Mouse (Mus musculus): ENCODE measurements at regions not wholly inside any gene's neighbourhood (a gene's known extent, or its start where the extent isn't known, plus 50 kb on each side); places are given as distances from the start of the nearest gene placed in this dataset.
"Not testable (repeated sequence)": the region's sequence is repeated elsewhere in the genome, so short reads cannot be mapped to it uniquely, and the experiment has no call there.

- no peak for DNase-seq
Observed at GRCm38 (mm10) chr5:4248422-4248821, 56.3 kb downstream of the Mterf1b start.

GRCm38 (mm10) chr5:4254280-4254679 lies 62.1 kb downstream of the Mterf1b start:
- not testable (repeated sequence) for DNase-seq

DNA sequence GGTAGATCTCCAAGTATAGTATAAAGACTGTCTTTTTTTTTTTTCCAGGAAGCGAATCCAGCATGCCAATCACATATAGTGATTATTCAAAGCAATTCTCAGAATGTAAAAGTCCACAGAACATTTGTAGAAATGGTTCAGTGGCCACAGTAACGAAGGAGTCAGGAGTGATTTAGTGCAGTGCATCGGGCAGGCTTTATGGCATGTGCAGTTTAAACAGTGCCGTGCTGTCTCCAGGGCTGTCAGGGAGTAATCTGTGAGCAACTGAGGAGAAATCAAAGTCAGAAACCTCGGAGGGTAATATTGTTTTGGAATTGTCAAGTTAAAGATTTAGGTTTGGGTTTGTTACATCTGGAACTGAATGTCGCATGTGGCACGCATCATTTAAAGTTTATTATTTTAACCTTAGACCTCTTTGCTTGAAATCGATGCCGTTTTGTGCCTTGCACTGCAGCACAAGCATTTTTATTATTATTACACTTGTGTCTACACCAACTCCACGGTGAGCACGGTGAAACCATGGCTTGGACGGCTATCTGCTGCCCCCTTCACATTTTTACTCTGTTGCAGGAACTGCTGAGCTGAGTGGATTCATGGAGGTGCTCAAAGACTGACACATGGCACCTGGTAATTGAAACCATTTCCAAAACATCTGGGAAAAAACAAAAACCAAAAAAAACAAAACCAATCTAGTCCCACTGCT lies 65.0 kb downstream of the Mterf1b start:
- DNase-seq = no peak

GRCm38 (mm10) chr5:4259260-4259659 lies 67.1 kb downstream of the Mterf1b start:
- no peak for DNase-seq

GRCm38 (mm10) chr5:4262666-4263065 lies 70.5 kb downstream of the Mterf1b start:
- no peak for DNase-seq

DNA sequence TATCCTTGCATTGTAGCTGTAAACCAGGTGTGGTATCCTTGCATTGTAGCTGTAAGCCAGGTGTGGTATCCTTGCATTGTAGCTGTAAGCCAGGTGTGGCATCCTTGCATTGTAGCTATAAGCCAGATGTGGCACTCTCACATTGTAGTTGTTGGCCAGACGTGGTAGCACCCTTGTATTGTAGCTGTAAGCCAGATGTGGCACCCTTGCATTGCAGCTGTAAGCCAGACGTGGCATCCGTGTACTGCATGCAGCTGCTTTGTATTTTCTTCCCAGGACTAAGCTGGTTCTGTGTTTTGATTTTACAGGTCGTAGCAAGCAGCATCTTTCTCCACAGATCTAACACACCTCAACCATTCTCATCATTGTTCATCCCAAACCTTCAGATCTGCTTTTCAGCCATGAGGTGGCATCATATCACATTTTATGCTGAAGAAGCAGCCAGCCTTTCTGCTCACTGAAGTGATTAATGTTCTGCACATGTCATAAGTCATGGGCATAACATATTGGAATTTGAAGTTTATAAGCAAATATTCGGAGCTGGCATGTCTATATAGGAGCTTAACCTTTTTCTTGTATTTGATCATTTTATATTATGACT lies 71.5 kb downstream of the Mterf1b start:
- DNase-seq = no peak

DNA sequence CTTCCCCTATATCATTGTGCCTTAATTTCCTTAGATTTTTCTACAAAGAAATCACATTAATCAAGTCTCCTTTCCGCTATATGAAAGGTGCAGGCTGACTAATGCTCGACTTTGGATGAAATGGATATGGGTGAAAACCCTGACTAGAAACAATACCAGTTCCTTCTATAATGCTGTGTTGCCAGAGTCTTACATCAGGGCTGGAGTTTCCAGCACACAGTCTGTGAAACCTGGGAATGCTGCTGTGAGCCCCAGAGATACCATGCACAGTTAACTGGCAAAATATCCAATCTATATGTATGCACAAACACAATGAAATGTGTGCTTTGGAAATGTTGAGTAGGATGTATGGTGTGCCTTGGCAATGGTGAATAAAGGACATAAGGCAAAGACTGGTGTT lies 75.5 kb downstream of the Mterf1b start:
- DNase-seq = no peak

DNA sequence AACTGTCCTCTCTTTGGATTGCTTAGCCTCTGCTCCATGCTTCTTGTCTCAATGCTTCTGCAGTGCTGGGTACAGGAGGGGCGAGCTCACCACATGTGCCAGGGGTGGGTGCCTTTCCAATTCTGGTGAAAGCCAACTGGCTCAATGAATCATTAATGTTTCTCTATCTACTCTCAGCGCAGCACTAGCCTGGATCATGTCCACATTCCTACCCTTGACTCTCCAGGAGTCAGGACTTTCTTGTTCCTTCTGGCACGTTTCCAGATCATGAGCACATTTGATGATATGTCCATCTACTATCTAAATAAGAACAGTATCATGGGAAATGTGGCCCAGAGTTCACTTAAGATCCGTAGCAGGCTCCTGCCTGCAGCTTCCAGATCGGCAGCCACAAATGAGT lies 80.8 kb downstream of the Mterf1b start:
- no peak for DNase-seq

- DNase-seq = peak; percentile 10
Observed at GRCm38 (mm10) chr5:4303616-4304015, 111.4 kb downstream of the Mterf1b start.

DNA sequence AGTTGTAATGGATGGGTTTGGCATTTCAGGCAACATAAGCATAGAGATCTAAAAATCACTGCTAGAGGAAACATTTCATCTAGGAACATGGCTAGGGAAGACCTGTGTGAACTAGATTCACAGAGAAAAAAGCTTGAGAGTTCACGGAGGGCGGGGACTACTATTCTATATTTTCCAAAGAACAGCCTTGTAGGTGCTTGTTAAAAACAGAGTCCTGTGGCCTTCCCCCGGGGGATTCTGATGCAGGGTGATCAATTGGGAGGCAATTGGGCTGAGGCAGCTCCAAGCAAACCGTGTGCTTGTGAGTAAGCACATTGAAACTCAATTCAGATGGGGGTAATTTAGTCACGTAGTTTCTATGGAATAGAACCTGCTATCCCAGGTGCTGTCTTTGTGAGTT lies 112.0 kb downstream of the Mterf1b start:
- no peak for DNase-seq

GRCm38 (mm10) chr5:4308514-4308913 lies 116.3 kb downstream of the Mterf1b start:
- no peak for DNase-seq

DNA sequence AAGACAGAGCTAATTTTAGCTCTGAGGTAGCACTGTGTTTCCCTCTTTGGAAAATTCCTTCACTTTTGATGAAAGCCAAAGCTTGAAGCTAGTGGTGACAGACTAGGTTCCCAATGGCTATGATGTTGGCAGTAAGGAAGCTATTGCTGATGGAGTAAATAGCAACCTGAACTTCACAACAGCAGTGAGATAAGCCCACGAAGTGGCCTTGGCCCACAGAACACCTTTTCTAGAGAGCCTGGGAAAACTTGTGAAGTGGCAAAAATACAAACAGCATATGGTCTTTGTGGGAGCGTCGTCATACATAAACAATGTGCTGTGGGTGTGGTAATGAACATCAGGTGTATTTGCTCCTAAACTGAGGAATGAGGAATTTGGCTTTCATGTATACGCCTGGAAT lies 119.0 kb downstream of the Mterf1b start:
- DNase-seq = no peak

- DNase-seq = no peak
Observed at GRCm38 (mm10) chr5:4311599-4311998, 119.4 kb downstream of the Mterf1b start.

DNA sequence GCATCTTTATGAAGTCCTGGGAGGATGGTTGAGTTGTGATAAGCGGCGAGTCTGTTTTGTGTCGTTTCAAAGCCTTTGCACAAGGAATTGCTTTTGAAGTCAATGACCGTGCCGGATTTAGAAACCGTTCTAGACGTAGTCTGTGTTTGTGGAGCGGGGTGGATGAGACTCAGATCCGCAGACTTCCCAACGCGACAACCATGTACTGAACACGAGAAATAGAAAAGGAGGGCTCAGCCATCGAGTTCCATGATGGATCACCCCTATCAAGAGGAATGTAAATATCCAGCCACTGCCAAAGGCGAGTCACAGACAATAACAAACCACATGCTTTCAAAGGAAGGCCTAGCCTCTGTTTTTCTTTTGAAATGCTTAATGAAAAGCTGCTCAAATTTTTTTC lies 120.5 kb downstream of the Mterf1b start:
- DNase-seq = no peak

DNA sequence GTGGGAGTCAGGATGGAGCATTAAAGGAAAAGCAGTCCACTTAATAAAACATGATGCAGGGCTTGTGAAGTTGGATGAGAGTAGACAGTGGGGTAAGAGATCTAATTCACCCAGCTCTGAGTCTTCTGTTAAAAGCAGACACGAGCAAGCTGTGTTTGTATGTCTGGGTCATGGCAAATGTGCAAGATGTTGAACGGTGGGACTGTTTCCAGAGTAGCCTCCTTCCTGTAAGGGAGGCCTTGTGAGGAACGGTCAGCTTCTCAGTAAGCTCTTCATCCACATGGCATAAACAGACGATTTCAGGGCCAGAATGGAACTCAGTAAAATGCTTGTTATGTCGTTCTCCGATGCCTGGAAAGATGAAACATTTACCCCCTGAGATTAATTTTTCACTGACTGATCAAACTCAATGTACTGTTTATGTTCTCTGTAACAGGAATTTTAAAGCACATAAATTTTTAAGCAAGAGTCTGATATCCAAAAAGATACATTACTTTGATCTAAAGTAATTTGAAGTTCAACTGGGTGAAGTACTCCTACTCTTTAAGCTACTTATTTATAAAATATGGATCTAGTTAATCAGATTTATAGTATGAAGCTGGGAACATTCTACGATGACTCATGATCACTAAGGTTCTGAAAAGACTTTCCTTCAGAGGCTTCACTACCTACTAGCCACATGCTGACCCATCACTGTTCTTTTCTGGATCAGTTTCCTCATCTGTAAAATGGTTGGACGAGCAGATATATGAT lies 130.6 kb downstream of the Mterf1b start:
- DNase-seq = no peak

DNA sequence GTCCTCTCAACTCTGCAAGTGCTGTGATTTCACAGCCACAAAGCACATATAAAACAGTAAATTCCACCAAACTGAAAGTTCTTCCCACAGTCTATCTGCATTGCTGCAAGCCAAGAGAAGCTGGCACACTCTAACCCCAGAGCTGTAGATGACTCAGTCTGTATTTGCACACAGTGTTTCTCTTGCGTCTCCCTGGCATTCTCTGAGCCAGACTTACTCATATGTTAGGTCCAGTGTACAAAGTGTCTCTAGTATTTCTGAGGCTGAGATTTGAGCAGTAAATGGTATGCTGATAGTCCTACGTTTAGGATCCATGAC lies 131.2 kb downstream of the Mterf1b start:
- no peak for DNase-seq

DNA sequence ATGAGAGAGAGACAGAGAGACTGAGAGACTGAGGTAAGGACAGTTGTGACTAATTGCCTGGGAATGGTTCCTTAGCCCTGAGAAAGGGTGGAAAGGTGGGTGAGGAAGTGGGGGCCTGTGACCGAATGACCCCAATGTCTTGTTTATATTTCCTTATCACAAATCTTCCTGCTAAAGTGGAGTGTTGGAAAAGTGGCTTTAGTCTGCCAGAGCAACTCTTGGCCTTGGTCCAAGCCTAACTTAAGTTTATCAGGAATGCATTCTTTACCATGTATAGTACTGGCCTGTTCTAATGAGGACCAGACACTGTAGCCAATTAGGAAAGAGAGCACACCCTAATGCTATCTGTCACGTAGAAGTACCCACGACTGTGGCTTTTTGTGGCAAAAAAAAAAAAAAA lies 133.6 kb downstream of the Mterf1b start:
- no peak for DNase-seq

DNA sequence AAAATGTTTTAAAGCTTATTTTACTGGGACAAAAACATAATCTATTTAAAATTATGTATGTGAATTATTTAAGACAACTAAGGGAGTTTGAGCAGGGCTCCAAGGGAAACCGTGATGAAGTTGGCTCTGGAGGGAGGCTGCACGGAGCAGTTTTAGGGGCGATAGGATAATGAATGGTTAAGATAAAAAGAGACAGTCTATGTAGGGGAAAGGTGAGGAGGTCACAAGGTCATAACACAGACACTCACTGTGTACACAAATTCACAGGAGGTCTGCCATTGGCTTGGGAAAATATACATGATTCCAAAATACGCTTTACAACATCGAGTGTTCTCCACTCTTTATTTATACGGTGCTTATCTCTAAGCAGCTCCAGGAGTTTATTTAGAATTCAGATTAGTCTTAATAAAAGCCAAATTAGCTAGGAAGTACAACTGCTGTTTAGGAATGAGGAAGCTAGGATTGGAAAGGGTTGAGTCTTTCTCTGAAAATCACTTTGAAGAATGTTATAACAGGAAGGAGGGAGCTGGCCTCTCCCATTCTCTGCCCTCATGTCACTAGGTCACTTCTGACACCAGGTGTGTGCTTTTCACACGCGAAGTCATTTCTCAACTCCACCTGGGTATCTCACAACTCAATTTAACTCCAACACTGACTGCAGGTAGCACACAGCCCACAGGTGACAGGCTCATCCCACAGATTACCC lies 134.3 kb downstream of the Mterf1b start:
- no peak for DNase-seq

DNA sequence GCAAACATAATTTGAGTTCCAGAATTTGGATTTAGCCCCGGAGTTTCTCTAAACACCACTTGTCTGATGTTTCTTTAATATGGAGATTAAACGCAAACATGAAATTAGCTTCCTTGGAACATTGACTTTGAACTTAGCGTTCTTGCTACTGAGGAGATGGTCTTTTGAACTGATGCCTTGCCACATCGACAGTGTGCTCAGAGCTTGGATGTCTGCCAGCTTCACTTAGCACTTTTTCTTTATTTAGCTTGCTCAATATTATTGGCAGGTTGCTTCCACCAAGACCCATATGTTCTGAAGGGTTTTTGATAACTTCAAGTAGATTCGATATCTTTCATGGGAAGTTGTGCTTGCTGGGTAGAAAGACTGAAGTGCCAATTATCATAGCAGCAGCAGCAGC lies 143.5 kb downstream of the Mterf1b start:
- DNase-seq = no peak

DNA sequence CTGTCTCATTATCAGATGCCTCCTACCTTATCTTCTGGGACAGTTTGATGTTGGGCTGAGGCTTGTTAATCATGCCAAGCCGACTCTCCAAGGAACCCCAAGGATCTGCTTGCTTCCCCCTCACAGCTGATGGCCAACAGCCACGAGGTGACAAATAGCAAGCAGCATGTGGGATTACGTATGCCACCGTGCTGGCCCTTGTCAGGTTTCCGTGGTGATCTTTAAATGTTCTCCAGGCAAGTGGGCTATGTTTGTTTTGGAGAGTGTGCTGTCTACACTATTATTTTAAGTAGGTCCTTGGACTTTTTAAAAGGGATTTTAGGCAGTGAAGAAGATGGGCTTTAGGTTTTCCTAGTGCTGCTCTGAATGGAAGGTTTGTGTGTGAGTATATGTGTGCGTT lies 149.8 kb downstream of the Mterf1b start:
- no peak for DNase-seq

- DNase-seq = no peak
Observed at GRCm38 (mm10) chr5:4344458-4344857, 152.3 kb downstream of the Mterf1b start.

DNA sequence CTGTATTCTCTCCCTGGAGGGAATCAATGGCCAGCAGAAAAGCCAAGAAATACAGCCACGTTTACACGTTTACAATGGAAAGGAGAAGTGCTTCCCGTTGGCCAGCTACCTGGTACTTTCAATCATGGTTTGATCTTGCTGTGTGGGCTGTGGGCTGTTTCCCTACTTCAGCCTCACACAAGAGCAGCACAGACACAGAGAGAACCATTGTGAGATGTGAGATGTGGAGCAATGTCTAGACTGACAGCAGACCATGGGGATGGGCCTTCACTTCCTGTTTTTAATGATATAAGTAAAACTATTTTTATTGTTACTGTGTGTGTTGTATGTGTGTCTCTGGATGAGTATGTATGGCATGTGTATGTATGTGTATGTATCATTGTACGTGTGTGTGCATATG lies 156.2 kb downstream of the Mterf1b start:
- DNase-seq = no peak

- no peak for DNase-seq
Observed at GRCm38 (mm10) chr5:4349943-4350342, 157.8 kb downstream of the Mterf1b start.

Data from adrenal gland, postnatal 10 days (tissue).